Mouse (Mus musculus): ENCODE data around the gene Rasl10a.

Gene Rasl10a

DNA sequence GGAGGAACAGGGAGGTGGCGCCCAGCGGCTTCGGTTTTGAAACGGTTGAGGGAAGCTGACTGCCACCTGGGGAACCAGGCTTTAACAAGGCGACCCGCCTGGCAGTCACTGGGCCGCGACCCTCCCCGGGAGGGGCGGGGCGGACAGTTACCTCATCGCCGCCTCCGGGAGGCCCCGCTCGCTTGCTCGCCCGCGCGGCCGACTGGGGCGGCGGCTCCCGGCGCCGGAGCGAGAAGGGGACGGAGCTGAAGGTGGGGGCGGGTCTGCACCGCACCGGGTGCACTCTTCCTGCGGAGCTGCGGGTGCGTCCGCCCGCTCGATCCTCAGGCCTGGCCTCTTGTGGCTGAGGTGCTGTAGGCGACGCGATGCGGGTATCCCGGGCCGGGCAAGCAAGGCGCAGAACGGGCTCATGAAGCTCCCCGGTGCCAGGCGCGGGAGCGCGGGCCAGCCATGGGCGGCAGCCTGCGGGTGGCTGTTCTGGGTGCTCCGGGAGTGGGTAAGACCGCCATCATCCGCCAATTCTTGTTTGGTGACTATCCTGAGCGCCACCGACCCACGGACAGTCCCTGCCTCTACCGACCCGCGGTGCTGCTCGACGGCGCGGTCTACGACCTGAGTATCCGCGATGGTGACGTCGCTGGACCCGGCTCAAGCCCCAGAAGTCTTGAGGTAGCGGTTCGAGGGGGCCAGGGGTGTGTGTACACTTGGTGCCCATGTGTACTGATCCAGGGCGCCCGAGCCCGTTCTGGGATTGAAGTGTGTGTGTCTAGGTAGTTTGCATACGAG is at the start of gene Rasl10a:
TSS of gene Rasl10a (plus strand) at position 273 of the 786 bp plus-strand sequence.
- DNase-seq (ENCODE audit: low spot score) = no peak

DNA sequence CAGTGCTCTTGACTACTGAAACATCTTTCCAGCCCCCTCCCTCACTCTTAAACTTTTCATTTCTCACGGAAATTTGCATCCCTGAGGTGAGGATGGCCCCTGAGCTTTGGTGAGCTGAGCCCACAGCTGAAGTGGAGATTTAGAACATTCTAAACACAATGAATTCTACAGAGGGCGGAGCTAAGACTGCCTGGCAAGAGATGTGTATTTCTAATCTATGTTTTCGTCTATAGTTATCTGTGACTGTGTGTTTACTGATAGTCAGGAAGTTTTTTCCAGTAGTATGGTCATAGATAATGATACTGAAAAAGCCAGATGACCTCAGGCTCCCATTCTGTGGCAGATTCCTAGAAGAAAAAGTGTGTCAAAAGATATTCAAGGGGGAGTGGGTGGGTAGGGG is 49.1 kb upstream of the Rasl10a start:
- no peak for DNase-seq (ENCODE audit: low spot score)

DNA sequence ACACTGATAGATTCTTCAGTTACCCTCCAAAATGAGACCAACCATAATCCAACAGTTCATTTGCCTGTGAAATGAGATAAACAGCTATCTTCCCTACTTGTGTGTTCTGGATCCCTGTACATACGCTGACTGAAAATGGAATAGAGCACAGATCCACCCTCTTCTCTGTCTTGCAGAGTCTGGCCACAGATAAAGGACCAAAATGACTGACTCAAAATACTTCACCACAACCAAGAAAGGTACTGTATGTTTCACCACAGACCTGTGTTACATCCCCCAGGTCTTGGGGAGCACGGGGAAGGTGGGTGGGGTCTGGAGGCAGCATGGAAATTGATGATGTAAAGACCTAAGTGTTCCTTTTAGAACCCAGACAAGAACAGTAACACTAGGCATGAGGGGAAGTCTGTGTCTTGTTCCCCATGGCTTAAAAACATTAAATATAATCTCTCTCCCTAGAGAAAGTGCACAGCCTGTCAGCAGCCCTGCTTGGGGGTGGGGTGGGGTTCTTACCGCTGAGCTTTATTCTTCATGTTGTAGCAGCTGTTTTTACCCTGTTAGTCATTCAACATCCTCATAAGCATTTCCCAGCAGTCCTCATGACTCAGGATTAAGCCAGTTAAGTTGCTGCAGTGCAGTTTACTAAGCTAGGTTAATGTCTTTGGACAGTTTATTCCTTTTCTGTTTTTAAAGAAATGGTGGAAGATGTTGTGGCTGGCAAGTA is 48.4 kb upstream of the Rasl10a start:
- DNase-seq (ENCODE audit: low spot score) = no peak

DNA sequence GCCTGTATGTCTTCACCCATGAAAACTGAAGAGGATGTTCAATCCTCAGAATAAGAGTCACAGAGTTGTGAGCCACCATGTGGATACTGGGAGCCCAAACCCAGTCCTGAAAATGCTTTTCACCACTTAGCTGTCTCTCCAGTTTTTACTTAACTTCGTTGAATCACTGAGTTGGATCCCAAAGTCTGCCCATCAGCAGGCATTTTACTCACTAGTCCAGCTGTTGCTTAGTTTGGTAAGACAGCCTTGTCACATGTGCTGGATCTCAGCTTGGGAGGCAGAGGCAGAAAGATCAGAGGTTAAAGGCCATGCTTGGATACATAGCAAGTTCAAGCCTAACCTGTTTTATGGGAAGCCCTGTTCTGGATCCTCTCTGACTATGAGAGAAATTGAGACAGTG is 47.7 kb upstream of the Rasl10a start:
- no peak for DNase-seq (ENCODE audit: low spot score)

DNA sequence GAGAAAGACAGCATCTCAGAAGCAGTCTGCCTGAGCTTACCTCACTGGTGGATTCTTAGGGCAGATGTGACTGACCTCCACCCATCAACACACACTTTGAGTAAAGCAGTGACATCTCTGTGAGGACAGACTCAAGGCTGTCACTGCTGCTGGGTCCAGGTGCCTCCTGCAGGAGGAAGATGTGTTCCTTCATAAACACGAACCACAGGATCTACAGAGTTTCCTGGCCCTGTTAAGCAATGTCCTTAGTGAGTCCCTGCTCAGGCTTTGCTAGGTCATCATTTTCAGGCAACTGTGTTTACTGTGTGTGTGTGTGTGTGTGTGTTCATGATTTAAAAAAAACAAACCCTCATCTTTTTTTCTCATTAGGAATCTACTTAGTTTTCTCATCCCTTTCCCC is 46.4 kb upstream of the Rasl10a start:
- DNase-seq (ENCODE audit: low spot score) = no peak

DNA sequence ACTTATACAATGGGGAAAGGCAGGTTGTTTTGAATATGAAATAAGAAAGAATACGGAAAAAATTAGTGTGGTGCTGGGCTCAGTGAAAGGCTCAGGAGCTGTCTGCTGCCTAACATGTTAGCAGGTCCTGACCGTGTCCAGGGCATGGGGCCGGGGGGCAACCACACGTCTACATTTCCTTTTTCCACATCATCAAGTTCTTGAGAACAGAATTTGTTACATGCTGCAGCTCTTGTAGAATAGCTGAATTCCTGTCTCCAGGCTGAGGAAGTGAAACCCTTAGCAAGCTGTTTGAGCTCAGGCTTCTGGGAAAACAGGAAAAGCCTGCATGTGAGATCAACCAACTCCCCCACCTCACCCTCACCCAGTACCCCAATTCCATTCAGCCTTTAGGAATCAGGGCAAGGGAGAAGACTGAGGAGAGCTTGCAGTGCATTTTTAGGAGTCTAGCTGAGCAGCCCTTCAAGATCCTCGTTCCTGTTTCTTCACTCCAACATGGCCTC is 45.7 kb upstream of the Rasl10a start:
- DNase-seq (ENCODE audit: low spot score) = no peak

DNA sequence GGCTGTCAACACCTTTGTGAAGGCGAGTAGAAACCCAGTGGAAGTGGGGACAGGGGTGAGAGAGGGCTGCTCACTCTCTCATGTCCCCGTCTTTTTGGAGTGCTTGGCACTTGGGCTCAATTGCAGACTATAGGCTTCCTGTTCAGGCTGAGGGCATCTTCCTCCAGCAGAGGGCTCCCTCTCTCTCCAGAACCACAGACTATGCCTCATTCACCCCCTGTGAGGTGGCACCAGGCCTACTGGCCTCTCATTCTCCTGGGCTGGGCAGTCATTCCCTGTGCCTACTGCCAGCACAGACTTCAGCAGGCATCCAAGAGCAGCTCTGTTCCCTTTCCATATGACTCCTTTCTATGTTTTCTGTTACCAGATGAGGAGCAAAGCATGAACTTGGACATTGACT is 42.2 kb upstream of the Rasl10a start:
- peak; percentile 50 for DNase-seq (ENCODE audit: low spot score)

DNA sequence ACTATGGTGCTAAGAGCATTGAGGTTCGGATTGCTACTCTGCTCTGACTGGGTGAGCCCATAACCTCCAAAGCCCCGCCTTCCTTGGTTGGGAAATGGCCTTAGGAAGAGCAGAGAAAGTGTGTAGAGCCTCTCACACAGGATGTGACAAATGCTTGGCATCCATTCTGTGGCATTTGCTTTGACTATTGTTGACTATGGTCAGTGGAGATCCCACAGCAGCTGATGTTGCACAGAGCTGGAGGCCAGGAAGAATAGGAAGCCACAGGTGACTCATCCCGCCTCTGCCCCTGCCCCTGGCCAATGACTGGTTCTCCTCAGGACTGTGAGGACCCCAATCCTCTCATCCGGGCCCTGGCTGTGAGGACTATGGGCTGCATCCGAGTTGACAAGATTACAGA is 41.6 kb upstream of the Rasl10a start:
- DNase-seq (ENCODE audit: low spot score) = no peak

DNA sequence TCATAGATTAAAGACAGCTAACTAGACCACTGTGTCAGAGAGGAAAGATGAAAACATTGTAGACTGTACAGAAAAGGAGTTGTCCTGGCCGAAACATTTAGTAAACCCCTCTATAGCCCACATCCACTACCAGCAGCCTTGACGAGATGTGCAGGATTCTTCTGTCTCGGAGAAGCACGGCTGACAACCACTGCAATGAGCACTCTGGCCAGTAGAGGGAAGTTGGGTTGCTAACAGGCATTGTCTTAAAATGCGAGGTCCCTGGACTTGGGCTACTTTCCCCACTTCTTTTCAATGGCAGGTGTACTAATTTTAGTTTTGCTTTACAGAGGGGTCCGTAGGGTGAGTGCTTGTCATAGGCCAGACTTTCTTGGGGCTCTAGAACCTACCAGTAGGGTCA is 40.4 kb upstream of the Rasl10a start:
- DNase-seq (ENCODE audit: low spot score) = peak; percentile 11

DNA sequence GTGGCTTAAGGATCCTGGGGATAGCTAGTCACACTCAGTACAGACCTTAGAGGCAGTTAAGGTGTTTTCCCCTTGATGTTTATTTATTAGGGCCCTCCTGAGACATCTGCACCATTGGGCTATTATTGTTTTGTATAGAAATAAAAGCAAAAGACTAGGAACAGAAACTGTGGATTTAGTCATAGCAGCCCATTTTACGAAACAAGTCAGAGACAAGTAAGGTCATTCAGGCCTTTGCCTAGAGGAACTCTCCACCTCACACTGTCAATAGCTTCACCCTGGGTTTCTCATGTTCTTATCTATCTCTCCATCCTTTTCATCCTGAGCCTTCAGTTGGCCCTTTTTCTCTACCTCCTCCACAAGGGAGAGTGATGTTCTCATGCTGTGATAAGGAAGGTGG is 32.8 kb upstream of the Rasl10a start:
- no peak for DNase-seq (ENCODE audit: low spot score)

DNA sequence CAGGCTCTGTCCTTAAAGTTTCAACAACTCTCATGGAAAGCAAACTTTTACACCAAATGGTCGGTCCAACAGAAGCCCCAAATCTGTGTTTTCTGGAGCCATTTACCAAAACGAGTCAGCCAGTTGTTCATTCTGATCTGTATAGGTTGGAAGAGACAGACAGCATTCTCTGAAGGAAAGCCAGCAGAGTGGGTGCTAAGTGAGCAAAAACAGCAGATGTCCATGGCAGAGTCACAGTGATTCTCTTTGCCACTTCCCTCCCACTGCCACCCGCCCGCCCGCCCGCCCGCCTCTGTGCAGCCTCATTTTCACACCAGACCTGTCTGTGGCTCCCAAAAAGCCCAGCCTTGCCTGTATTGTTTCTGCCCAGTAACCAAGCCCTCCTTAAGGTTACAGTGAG is 29.7 kb upstream of the Rasl10a start:
- no peak for DNase-seq (ENCODE audit: low spot score)

DNA sequence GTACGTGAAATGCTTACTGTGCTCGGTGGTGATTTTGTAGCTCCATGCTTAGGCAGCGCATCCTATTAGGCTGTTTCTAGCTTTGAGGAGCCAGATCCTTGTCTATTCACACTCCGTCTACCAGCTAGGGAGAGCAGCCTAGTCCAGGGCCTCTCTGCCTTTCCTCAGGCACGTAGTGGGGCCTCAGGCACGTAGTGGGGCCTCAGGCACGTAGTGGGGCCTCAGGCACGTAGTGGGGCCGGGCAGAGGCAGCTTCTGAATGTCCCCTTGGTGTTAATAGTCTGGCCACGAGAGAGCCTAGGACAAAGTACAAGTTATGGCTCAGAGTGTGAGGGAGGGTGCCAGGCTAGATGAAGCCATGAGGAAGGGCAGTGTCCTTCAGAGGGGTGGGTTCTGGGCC is 25.2 kb upstream of the Rasl10a start:
- DNase-seq (ENCODE audit: low spot score) = no peak

DNA sequence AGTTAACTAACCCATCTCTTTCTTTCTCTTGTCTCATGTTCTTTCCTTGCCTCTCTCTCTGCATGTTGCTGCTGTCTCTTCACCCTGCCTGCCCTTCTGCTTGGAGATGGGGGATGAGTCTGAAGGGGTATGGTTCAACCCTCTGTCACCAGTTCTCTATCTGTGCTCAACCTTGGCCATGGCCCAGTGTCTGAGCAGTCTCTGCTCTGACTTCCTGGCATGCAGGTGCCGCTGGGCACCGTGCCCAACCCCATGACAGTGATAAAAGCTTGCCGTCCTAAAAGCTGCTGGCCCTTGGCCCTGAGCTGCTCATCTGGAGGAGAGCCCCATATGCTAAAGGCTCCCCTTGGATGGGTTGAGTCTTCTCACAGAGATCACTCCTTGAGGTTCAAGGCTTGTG is 24.8 kb upstream of the Rasl10a start:
- DNase-seq (ENCODE audit: low spot score) = no peak

DNA sequence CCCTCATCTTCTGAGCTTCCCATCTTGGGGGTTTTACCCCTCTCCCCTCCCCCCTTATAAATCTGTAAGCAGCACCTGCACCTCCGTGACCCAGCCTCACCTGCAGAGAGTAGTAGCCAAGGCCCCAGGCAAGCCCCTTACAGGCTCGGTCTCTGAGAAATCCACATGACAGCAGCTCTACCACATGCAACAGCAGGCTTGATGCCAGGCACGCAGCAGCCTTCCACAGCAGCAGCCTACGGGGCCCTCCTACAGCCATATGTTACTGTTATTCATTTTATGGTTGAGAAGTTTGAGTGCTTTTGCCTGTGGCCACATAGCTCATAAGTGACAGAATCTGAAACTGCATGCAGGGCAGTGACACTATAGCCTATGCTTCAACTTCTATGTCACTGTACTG is 22.5 kb upstream of the Rasl10a start:
- DNase-seq (ENCODE audit: low spot score) = no peak

DNA sequence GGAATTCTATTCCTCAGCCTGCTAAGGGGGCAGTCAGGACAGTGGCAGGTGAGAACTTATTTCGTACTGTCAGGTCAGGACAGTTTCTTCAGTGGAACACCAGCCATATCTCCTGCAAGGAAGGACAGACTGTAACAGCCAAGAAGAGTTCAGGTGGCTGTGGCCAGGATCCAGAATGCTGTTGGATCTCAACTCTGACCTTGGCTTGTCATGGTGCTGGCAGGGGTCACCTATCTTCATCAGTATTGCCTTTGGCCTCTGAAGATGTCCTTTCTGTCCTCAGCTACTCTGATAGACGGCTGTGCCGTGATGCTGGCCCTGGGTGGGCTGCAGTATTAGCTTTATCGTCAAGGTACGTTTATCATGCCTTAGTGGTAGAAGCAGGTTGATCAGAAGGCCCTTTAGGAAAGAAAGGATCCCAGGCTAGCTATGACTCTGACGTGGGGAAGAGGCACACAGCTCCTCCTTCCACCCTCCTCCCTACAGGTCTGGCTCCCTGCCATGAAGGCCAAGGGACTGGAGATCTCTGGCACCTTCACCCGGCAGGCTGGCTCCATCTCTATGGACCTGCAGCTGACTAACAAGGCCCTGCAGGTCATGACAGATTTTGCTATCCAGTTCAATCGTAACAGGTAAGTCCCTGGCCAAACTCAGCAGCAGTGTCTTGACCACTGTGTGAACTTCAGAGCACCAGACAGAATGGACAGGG is 20.6 kb upstream of the Rasl10a start:
- no peak for DNase-seq (ENCODE audit: low spot score)

DNA sequence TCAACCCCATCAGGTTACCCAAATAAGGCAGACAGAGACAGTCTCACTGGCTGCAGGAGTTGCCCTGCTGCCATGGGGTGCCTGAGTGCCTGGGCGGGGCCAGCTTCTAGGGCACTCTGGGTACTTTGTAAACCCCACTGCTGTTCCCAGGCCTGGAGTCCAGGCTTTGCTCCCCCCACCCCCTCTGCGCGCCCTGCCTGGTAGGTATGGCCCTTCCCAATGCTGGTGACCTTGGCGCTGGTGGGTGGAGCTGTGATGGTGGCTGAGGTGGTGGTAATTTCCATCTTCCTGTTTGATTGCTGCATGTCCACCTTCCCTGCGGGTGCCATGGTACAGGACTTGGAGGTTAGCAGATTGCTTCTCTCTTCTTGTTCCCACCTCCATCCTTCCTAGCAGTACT is 17.3 kb upstream of the Rasl10a start:
- DNase-seq (ENCODE audit: low spot score) = no peak

DNA sequence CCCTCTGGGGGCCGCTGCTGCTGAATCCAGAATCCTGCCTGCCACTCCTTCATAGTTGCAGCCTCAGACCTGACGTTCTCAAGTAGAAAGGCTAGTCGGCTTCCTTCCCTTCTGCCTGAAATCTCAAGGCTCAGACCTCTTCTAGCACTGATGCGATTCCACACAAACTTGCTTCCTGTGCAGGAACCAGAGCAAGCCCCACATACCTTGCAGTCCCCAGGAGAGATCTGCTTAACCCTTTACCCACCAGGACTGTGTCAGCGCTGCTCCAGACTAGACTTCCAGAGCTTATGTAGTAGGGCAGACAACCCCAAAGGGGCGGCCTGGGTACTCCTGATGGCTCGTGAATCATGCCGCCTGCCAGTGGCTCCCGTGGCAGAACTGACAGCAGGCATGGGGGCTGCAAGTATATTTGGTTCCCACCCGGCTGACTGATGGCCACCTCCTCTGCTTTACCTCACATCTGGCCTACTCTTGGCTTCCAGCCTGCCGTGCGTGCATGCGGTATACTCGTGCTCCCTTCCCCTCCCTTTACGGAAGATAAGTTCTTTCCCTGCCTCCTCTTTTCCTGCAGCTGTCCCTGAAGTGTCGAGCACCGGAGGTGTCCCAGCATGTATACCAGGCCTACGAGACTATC is 16.7 kb upstream of the Rasl10a start:
- DNase-seq (ENCODE audit: low spot score) = no peak

DNA sequence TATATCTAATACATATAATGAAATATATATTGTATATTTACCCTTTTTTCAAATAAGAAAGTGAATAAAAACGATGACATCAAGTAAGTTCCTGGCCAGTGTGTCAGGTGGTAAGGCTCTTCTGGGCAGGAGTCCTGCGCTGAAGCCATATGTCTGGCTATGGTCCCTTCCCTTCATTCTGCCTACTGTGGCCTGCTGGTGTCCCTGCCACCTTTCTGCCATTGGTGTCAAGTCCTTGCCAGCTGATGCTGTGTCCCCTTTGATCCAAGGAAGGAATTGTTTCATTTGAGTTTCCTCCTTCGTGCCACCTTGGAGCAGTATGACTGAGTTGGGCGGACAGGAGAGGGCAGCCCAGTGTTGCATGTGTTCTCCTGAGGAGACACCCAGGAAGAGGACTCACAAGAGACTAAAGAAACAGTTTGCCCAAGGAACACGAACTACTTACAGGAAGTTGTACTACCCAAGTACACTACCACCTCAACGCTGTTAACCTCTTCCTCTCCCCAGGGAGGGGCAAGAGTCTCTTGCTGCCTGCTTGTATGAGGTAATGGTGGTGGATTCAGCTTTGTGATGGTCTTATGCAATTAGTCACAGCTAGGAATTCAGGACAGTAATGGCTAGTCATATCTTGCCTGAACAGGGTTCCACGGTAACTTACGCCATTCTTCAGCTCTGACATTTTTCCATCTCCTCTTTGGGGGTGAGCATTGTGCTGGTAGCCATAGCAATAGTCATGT is 15.1 kb upstream of the Rasl10a start:
- no peak for DNase-seq (ENCODE audit: low spot score)

DNA sequence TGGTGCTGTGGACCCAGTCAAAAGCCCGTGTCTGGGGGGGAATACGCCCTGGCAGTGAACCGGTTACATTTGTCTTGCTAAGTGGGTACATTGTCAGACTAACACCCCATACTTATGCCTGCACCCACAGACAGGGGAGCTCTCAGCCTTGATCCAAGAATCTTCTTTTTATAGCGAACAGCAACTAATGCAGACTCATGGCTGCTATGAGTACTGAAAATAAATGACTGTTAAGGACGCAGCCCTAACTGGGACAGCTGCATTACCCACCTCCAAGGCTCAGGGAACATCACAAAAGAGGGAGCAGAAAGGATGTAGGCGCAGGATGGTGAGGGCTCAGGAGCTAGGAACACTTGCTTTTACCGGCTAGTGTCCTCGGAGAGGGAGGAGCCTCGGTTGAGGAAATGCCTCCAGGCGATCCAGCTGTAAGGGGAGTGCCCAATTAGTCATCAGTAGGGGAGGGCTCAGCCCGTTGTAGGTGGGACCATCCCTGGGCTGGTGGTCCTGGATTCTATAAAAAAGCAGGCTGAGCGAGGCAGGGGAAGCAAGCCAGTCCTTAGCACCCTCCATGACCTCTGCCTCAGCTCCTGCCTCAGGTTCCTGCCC is 11.5 kb upstream of the Rasl10a start:
- no peak for DNase-seq (ENCODE audit: low spot score)

DNA sequence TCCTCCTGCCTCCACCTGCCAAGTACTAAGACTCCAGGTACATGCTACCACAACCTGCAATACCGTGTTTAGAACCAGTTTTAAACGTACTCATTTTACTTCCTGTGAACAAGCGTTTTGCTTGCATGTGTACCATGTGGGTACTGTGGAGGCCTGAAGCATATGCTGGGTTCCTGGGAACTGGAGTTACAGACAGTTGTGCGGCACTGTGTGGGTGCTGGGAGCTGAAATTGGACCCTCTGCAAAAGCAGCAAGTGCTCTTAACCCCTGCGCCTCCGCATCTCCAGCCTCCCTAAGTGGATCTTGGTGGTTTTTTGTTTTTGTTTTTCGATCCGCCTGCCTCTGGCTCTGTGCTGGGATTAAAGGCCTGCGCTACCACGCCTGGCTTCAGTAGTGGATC is 6.3 kb upstream of the Rasl10a start:
- DNase-seq (ENCODE audit: low spot score) = no peak

DNA sequence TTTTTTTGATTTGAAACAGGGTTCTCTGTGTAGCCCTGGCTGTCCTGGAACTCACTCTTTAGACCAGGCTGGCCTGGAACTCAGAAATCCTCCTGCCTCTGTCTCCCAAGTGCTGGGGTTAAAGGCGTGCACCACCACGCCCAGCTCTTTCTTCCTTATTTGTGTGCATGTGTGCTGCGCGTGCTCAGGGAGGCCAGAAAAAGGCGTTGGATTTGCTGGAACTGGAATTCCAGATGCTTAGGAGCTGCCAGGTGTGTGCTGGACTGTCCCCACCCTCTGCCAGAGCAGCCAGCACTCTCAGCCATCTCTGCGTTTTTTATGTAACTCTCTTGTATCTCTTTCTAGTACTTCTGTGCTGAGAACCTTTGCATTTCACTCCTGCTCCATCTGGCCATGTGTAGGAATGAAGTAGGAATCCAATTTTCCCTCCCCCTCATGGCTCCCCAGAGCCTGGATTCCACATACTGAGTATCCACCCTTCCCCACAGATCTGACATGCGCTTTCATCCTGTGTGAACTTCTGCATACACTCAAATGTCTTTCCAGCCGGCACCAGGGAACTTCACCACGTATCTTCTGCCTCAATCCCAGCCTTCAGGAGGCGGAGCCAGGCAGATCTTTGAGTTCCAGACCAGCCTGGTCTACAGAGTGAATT is 5.6 kb upstream of the Rasl10a start:
- DNase-seq (ENCODE audit: low spot score) = no peak

Data from ovary, postnatal 14 days (tissue).